Mouse (Mus musculus) embryonic stem cell, embryonic (primary cell): ENCODE measurements around the gene Emc1.

Experiments
- CTCF ChIA-PET, 4 experiments: fragments of 300-600 bp in 2 of 4; fragments of 350-600 bp in 2 of 4; sonication (Branson Sonifier 250); formaldehyde crosslinking; loops; one replicate each; lab custom pipeline; 2022; ENCODE audit warnings: inconsistent platforms in 2 of 4; lab: Charles Lee
- POLR2A ChIA-PET, 4 experiments: fragments of 300-600 bp in 2 of 4; fragments of 350-600 bp in 2 of 4; sonication (Branson Sonifier 250); formaldehyde crosslinking; loops; one replicate each; lab custom pipeline; 2022; ENCODE audit warnings: antibody characterized with exemption in 4 of 4, inconsistent platforms in 1 of 4; lab: Charles Lee

Emc1 gene

GRCm38 (mm10) chr4:139381452-139381845 lies 29.1 kb downstream of the Emc1 start:
- ChIA-PET CTCF (interaction anchor here in 1 of 4 experiments (0.7 kb wide), 1 partner anchor 49 kb away, joined by 3 read pairs; no protein-coding TSS in a partner anchor), POLR2A (interaction anchor here in 3 of 4 experiments (0.6 to 1.5 kb wide), 9 partner anchors 9 to 884 kb away, joined by 3 to 5 read pairs (median 3); no protein-coding TSS in a partner anchor)

- POLR2A ChIA-PET, result interaction anchor here in 1 of 4 experiments (1.1 kb wide), 1 partner anchor 66 kb away, joined by 3 read pairs; no protein-coding TSS in a partner anchor
- CTCF ChIA-PET, result no interaction called here
These were observed 29.8 kb downstream of the Emc1 start for GRCm38 (mm10) chr4:139382231-139382630.

DNA sequence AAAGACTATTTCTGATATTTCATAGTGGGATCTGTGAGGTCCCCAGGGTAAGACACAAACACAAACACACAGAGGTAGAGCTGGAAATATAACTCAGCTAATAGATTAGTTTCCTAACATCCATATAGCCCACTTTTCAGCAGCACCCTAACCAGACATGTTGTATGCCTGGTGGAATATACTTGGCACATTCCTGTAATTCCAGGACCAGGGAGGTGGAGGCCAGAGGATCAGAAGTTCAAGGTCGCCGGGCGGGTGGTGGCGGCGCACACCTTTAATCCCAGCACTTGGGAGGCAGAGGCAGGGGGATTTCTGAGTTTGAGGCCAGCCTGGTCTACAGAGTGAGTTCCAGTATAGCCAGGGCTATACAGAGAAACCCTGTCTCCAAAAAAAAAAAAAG lies 33.5 kb downstream of the Emc1 start:
- ChIA-PET CTCF (interaction anchor here in 1 of 4 experiments (0.6 kb wide), 1 partner anchor 44 kb away, joined by 3 read pairs; no protein-coding TSS in a partner anchor), POLR2A (interaction anchor here in 2 of 4 experiments (0.6 to 2.2 kb wide), 6 partner anchors 8 to 71 kb away, joined by 3 to 6 read pairs (median 3); no protein-coding TSS in a partner anchor)

DNA sequence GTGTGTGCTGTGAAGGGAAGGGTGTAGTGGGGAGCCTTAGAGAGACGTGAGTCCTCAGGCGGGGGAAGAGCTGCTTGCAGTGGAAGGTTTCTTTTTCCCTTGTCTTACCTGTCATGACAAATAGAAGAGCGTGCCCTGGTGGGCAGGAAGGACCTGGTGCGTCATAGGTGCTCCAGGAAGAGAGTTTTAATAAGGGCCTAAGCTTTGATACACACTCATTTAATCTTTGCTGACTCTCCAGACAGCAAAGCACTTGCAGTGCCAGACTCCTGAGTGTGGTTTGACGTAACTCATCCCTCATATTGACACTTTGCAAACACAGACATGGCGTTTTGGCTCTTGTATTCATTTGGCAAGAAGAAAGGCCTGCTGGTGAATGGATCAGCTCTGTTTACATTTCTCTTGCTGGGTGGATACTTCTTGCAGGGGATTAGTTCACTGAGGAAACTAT lies 34.5 kb downstream of the Emc1 start:
- CTCF ChIA-PET, result interaction anchor here (0.6 to 1.0 kb wide), 4 partner anchors 16 to 295 kb away, joined by 3 to 8 read pairs (median 4); no protein-coding TSS in a partner anchor
- POLR2A ChIA-PET, result interaction anchor here (0.7 to 2.2 kb wide), 14 partner anchors 9 to 236 kb away, joined by 3 to 6 read pairs (median 3); partner anchors contain the start of gene Aldh4a1 (in 1 of the 4)

- POLR2A ChIA-PET, result interaction anchor here in 3 of 4 experiments (0.6 to 1.8 kb wide), 10 partner anchors 9 to 78 kb away, joined by 3 to 8 read pairs (median 3); partner anchors contain the start of gene Ubr4 (in 1 of the 3)
- CTCF ChIA-PET, result interaction anchor here in 2 of 4 experiments (0.6 to 0.7 kb wide), 3 partner anchors 22 to 1658 kb away, joined by 3 read pairs; no protein-coding TSS in a partner anchor
These were observed 37.2 kb downstream of the Emc1 start for GRCm38 (mm10) chr4:139389557-139389956.

- ChIA-PET POLR2A (interaction anchor here in 1 of 4 experiments (0.7 to 1.4 kb wide), 4 partner anchors 8 to 53 kb away, joined by 3 to 5 read pairs (median 4); no protein-coding TSS in a partner anchor), CTCF (no interaction called here)
These were observed 43.0 kb downstream of the Emc1 start for GRCm38 (mm10) chr4:139395431-139395830.

- ChIA-PET POLR2A (interaction anchor here in 1 of 4 experiments (0.8 to 1.6 kb wide), 6 partner anchors 31 to 81 kb away, joined by 3 to 6 read pairs (median 3); no protein-coding TSS in a partner anchor), CTCF (no interaction called here)
These were observed 48.1 kb downstream of the Emc1 start for GRCm38 (mm10) chr4:139400487-139400886.

- ChIA-PET POLR2A (interaction anchor here in 2 of 4 experiments (0.5 to 1.6 kb wide), 7 partner anchors 10 to 220 kb away, joined by 3 to 8 read pairs (median 3); partner anchors contain the start of gene Aldh4a1 (in 1 of the 2)), CTCF (interaction anchor here in 3 of 4 experiments (0.6 to 2.4 kb wide), 11 partner anchors 9 to 244 kb away, joined by 3 to 8 read pairs (median 4); no protein-coding TSS in a partner anchor)
These were observed 50.8 kb downstream of the Emc1 start for GRCm38 (mm10) chr4:139403214-139403613.

GRCm38 (mm10) chr4:139411351-139411750 lies 59.0 kb downstream of the Emc1 start:
- ChIA-PET CTCF (interaction anchor here in 2 of 4 experiments (0.6 to 2.1 kb wide), 3 partner anchors 19 to 191 kb away, joined by 3 to 5 read pairs (median 3); partner anchors contain the start of gene Gm21969 (in 1 of the 2)), POLR2A (interaction anchor here in 1 of 4 experiments (2.1 kb wide), 1 partner anchor 28 kb away, joined by 5 read pairs; no protein-coding TSS in a partner anchor)

DNA sequence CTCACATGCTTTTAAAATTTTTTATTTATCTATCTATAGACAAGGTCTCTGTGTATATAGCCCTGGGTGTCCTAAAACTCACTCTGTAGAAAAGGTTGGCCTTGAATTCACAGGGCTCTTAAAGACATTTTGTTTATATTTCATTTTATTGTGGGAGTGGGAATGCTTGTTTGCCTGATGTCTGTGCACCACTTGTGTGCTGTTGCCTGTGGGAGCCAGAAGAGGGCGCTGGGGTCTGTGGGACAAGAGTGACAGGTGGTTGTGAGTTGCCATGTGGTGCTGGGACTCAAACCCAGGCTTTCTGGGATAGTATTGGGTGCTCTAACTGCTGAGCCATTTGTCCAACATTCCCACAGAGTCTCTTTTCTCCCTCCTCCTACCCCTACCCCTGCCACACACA lies 65.5 kb downstream of the Emc1 start:
- ChIA-PET POLR2A (interaction anchor here in 2 of 4 experiments (0.6 to 2.7 kb wide), 7 partner anchors 8 to 342 kb away, joined by 3 to 13 read pairs (median 4); no protein-coding TSS in a partner anchor), CTCF (interaction anchor here in 2 of 4 experiments (0.7 kb wide), 2 partner anchors 28 to 130 kb away, joined by 3 read pairs; no protein-coding TSS in a partner anchor)

- POLR2A ChIA-PET, result interaction anchor here in 1 of 4 experiments (1.0 to 1.8 kb wide), 3 partner anchors 9 to 41 kb away, joined by 3 read pairs; no protein-coding TSS in a partner anchor
- CTCF ChIA-PET, result interaction anchor here in 3 of 4 experiments (0.8 to 2.2 kb wide), 3 partner anchors 8 to 9 kb away, joined by 4 to 9 read pairs (median 6); no protein-coding TSS in a partner anchor
These were observed 69.2 kb downstream of the Emc1 start for GRCm38 (mm10) chr4:139421621-139422020.

- POLR2A ChIA-PET, result interaction anchor here in 1 of 4 experiments (1.6 to 1.8 kb wide), 2 partner anchors 15 to 27 kb away, joined by 3 read pairs; no protein-coding TSS in a partner anchor
These were observed 70.0 kb downstream of the Emc1 start for GRCm38 (mm10) chr4:139422409-139422808.

GRCm38 (mm10) chr4:139423270-139423669 lies 70.9 kb downstream of the Emc1 start:
- POLR2A ChIA-PET, result interaction anchor here in 1 of 4 experiments (1.6 to 1.8 kb wide), 2 partner anchors 16 to 28 kb away, joined by 3 read pairs; no protein-coding TSS in a partner anchor

More at GRCm38 (mm10) chr4:139422409-139422808, 70.0 kb downstream of the Emc1 start:
- CTCF ChIA-PET, result interaction anchor here in 1 of 4 experiments (0.8 kb wide), 1 partner anchor 8 kb away, joined by 6 read pairs; no protein-coding TSS in a partner anchor

More at GRCm38 (mm10) chr4:139423270-139423669, 70.9 kb downstream of the Emc1 start:
- CTCF ChIA-PET, result no interaction called here
